Mouse (Mus musculus) hindbrain, embryonic 13.5 days (tissue): Measurements from ENCODE around the gene Tm6sf1. TPM values are rescaled to one million over a fixed set of nuclear protein-coding genes. Genes with fewer than 3 reads are reported as not detected.

Experiments used
- ATAC-seq: fragments of 200-750 bp; cut with Nextera tagmentation; 2 replicates; pipeline ENCODE4 v1.8.0; 2017; ENCODE audit warnings: moderate TSS enrichment; ENCODE audit not compliant: low FRiP score
- H3K27ac ChIP-seq: fragments of 300-500 bp; sonication (generic); 2 replicates; pipeline ENCODE4 v1.5.1; 2015; ENCODE audit warnings: inconsistent platforms, mild to moderate bottlenecking, moderate library complexity
- H3K27me3 ChIP-seq: fragments of 300-500 bp; sonication (generic); 2 replicates; pipeline ENCODE4 v1.6.1; 2015; ENCODE audit warnings: mild to moderate bottlenecking, inconsistent platforms
- H3K36me3 ChIP-seq: fragments of 300-500 bp; sonication (generic); 2 replicates; pipeline ENCODE4 v1.6.1; 2015; ENCODE audit warnings: mild to moderate bottlenecking, inconsistent platforms
- H3K4me1 ChIP-seq: fragments of 300-500 bp; sonication (generic); replicated peaks from 2 replicates; pipeline ENCODE4 v1.6.1; 2015; ENCODE audit warnings: inconsistent platforms
- H3K4me2 ChIP-seq: fragments of 300-500 bp; sonication (generic); 2 replicates; pipeline ENCODE4 v1.6.1; 2015; ENCODE audit warnings: inconsistent platforms, mild to moderate bottlenecking, moderate library complexity
- H3K4me3 ChIP-seq: fragments of 300-500 bp; sonication (generic); 2 replicates; pipeline ENCODE4 v1.5.1; 2015; ENCODE audit warnings: mild to moderate bottlenecking, inconsistent platforms
- H3K9ac ChIP-seq: fragments of 300-500 bp; sonication (generic); 2 replicates; pipeline ENCODE4 v1.6.1; 2015; ENCODE audit warnings: mild to moderate bottlenecking, inconsistent platforms
- H3K9me3 ChIP-seq: fragments of 300-500 bp; sonication (generic); 2 replicates; pipeline ENCODE4 v1.6.1; 2016; ENCODE audit warnings: inconsistent platforms
- WGBS: fragments of 180-500 bp; shearing (Covaris S2); methylation state at CpG from one replicate; pipeline ENCODE4 v1.1.7; 2015; 5-methylcytosine and 5-hydroxymethylcytosine counted together
- polyA plus RNA-seq: library from polyadenylated mRNA; unstranded; fragments of >200 nt; fragmentation: Nextera tagmentation; extraction: Ambion mirVana; gene quantifications from 2 replicates; pipeline ENCODE4 v1.2.1, GENCODE M21; 2015

Gene Tm6sf1
- polyA plus RNA-seq, 1 experiment from 2014 or later: 11.2 TPM

GRCm38 (mm10) chr7:81868158-81868557 is 9.4 kb downstream of the Tm6sf1 start:
- H3K27ac ChIP-seq: 0 out of 2 replicates have a peak overlapping the region, but pooled peaks have one; percentile 25
- H3K4me3 ChIP-seq: no peak overlapping the region
- H3K4me1 ChIP-seq: peaks cover 3% of the 10 kb centered on the region; the same call in 1 of the 2 replicates
- H3K9me3 ChIP-seq: no peaks in the 10 kb centered on the region
- no peaks in the 10 kb centered on the region for H3K36me3 ChIP-seq
- peak; percentile 75 for ATAC-seq
- no peak overlapping the region for H3K9ac ChIP-seq
- H3K27me3 ChIP-seq: no peaks in the 10 kb centered on the region
- 24% methylated on average over 6 of the region's 6 CpGs for WGBS
- H3K4me2 ChIP-seq: no peak overlapping the region

DNA sequence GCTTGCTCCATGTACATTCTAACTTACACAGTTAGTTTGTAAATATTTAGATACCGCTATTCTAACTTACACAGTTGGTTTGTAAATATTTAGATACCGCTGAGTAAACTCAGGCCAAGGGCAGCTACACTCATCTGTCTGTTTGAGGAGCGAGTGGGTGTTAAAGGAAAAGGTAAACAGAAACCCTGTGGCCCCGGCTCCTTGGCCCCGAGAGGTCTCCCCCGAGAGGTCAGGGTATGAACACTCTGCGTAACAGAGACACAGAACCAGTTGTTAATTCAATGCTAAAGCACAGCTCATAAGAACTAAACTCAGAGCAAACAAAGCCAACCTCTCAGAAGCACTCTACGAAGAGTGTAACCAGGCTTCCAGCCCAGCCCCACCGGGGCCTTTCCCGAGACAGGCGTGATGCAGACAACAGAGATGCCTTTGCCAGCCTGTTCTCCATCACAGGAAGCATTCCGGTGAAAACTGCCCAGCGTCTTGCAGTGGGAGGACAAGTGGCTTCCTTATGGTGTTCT is 13.8 kb downstream of the Tm6sf1 start:
- no peaks in the 10 kb centered on the region for H3K36me3 ChIP-seq
- H3K4me3 ChIP-seq: no peak overlapping the region
- H3K4me1 ChIP-seq: peaks cover 12% of the 10 kb centered on the region
- no peaks in the 10 kb centered on the region for H3K9me3 ChIP-seq
- H3K4me2 ChIP-seq: no peak overlapping the region
- no peak overlapping the region for H3K27ac ChIP-seq
- no peak for ATAC-seq
- no peak overlapping the region for H3K9ac ChIP-seq
- H3K27me3 ChIP-seq: no peaks in the 10 kb centered on the region
- WGBS: 82% methylated on average over 13 of the region's 13 CpGs

GRCm38 (mm10) chr7:81873807-81874206 is 15.0 kb downstream of the Tm6sf1 start:
- Histone ChIP-seq H3K4me1 (peaks cover 9% of the 10 kb centered on the region; the same call in 1 of the 2 replicates), H3K4me2 (no peak overlapping the region), H3K36me3 (peaks cover 6% of the 10 kb centered on the region; the same call in 1 of the 2 replicates), H3K27me3 (no peaks in the 10 kb centered on the region), H3K27ac (no peak overlapping the region), H3K9ac (no peak overlapping the region), H3K4me3 (no peak overlapping the region), H3K9me3 (no peaks in the 10 kb centered on the region)
- 64% methylated on average over 1 of the region's 1 CpGs for WGBS
- no peak for ATAC-seq

GRCm38 (mm10) chr7:81874636-81875035 is 15.8 kb downstream of the Tm6sf1 start:
- 65% methylated on average over 6 of the region's 6 CpGs for WGBS

DNA sequence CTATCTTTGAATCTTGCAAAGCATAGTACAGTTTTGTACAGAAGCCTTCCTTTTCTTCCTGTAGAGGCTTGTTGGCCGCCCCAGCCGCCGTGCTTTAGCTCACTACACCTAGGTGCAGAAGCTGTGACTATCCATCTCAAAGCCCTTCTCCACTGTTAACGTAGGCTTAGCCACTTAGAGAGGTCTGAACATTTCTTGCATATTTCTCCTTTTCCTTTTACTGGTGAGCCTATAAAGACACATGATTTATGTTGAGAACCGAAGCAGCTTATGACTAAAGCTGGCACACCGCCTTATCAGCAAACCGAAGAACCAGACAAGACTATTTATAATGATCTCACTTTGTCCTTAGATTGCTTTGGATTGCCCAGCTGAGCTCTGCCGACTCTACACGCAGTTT is 16.6 kb downstream of the Tm6sf1 start:
- Histone ChIP-seq H3K9ac (no peak overlapping the region), H3K9me3 (no peaks in the 10 kb centered on the region), H3K4me3 (no peak overlapping the region), H3K27me3 (no peaks in the 10 kb centered on the region), H3K36me3 (peaks cover 6% of the 10 kb centered on the region; the same call in 1 of the 2 replicates), H3K4me1 (peaks cover 9% of the 10 kb centered on the region; the same call in 1 of the 2 replicates), H3K27ac (peak overlapping the region; percentile 41; the same call in 1 of the 2 replicates), H3K4me2 (no peak overlapping the region)
- no peak; the same call in 1 of the 2 replicates for ATAC-seq
- WGBS: 83% methylated on average over 9 of the region's 9 CpGs

More at GRCm38 (mm10) chr7:81874636-81875035, 15.8 kb downstream of the Tm6sf1 start:
- no peak overlapping the region for H3K27ac ChIP-seq
- H3K4me3 ChIP-seq: no peak overlapping the region
- no peak overlapping the region for H3K9ac ChIP-seq
- no peaks in the 10 kb centered on the region for H3K9me3 ChIP-seq
- no peak overlapping the region for H3K4me2 ChIP-seq
- no peak for ATAC-seq
- H3K36me3 ChIP-seq: peaks cover 6% of the 10 kb centered on the region; the same call in 1 of the 2 replicates
- H3K27me3 ChIP-seq: no peaks in the 10 kb centered on the region
- peaks cover 9% of the 10 kb centered on the region; the same call in 1 of the 2 replicates for H3K4me1 ChIP-seq

DNA sequence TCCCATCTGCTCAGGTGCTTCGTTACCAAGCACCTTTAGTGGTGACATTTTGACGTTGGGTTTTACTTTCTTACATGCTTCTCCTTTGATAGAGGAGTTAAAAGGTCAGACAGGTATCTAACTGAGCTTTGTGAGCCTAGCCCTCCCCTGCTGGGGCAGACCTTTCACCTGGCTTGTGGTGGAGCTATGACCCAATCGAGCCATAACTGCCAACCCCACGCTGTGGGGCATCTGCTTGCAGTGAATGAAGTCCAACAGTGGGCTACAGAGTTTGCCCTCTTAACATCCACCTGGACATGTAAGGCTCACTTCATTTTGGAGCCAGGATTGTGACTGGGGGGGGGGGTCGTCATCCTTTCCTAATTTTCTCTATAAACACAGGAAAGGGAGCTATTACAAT is 21.5 kb downstream of the Tm6sf1 start:
- Histone ChIP-seq H3K36me3 (peaks cover 9% of the 10 kb centered on the region), H3K4me2 (no peak overlapping the region), H3K27ac (no peak overlapping the region), H3K27me3 (no peaks in the 10 kb centered on the region), H3K4me1 (peaks cover 8% of the 10 kb centered on the region; the same call in 1 of the 2 replicates), H3K9me3 (no peaks in the 10 kb centered on the region), H3K9ac (no peak overlapping the region), H3K4me3 (no peak overlapping the region)
- WGBS: 87% methylated on average over 5 of the region's 5 CpGs
- ATAC-seq: no peak

- Histone ChIP-seq H3K9ac (no peak overlapping the region), H3K4me2 (no peak overlapping the region), H3K36me3 (peaks cover 13% of the 10 kb centered on the region), H3K4me1 (peaks cover 5% of the 10 kb centered on the region; the same call in 1 of the 2 replicates), H3K4me3 (no peak overlapping the region), H3K27ac (no peak overlapping the region), H3K9me3 (no peaks in the 10 kb centered on the region), H3K27me3 (no peaks in the 10 kb centered on the region)
- 89% methylated on average over 4 of the region's 4 CpGs for WGBS
- no peak for ATAC-seq
These were observed 22.0 kb downstream of the Tm6sf1 start for GRCm38 (mm10) chr7:81880797-81881196.

- Histone ChIP-seq H3K4me2 (no peak overlapping the region), H3K27me3 (no peaks in the 10 kb centered on the region), H3K4me3 (no peak overlapping the region), H3K4me1 (peaks cover under 1% of the 10 kb centered on the region; the same call in 1 of the 2 replicates), H3K27ac (no peak overlapping the region), H3K36me3 (peaks cover 18% of the 10 kb centered on the region), H3K9me3 (no peaks in the 10 kb centered on the region), H3K9ac (no peak overlapping the region)
- ATAC-seq: no peak
- WGBS: 80% methylated on average over 3 of the region's 3 CpGs
These were observed 22.8 kb downstream of the Tm6sf1 start for GRCm38 (mm10) chr7:81881600-81881999.

DNA sequence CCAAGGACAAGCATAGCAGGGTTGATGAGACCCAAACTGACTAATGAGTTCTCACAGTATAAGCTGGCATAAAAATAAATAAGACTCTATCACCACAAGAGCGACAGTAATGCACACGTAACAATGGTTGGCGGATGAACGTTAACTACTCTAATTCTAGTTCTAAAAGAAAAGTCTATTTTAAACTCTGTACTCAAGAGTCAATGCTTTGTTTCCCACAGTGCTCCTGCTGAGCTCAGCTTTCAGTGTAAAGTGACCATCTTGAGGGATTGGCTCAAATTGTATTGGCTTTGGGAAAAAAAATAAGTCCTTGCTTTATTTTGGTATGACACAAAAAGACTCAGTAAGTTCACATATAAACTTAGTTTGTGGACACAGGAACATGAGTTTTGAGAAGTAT is 26.3 kb downstream of the Tm6sf1 start:
- no peak for ATAC-seq
- no peak overlapping the region for H3K9ac ChIP-seq
- H3K36me3 ChIP-seq: peaks cover 12% of the 10 kb centered on the region
- no peak overlapping the region for H3K4me2 ChIP-seq
- no peaks in the 10 kb centered on the region for H3K9me3 ChIP-seq
- no peak overlapping the region for H3K27ac ChIP-seq
- no peaks in the 10 kb centered on the region for H3K4me1 ChIP-seq
- no peaks in the 10 kb centered on the region for H3K27me3 ChIP-seq
- H3K4me3 ChIP-seq: no peak overlapping the region
- WGBS: 59% methylated on average over 4 of the region's 4 CpGs

GRCm38 (mm10) chr7:81899361-81899760 is 40.6 kb downstream of the Tm6sf1 start:
- WGBS: 88% methylated on average over 11 of the region's 11 CpGs
- peaks cover 18% of the 10 kb centered on the region for H3K36me3 ChIP-seq
- H3K27ac ChIP-seq: no peak overlapping the region
- ATAC-seq: no peak
- peaks cover 4% of the 10 kb centered on the region; the same call in 1 of the 2 replicates for H3K4me1 ChIP-seq
- no peak overlapping the region for H3K9ac ChIP-seq
- no peaks in the 10 kb centered on the region for H3K9me3 ChIP-seq
- no peak overlapping the region for H3K4me3 ChIP-seq
- no peak overlapping the region for H3K4me2 ChIP-seq
- H3K27me3 ChIP-seq: no peaks in the 10 kb centered on the region

DNA sequence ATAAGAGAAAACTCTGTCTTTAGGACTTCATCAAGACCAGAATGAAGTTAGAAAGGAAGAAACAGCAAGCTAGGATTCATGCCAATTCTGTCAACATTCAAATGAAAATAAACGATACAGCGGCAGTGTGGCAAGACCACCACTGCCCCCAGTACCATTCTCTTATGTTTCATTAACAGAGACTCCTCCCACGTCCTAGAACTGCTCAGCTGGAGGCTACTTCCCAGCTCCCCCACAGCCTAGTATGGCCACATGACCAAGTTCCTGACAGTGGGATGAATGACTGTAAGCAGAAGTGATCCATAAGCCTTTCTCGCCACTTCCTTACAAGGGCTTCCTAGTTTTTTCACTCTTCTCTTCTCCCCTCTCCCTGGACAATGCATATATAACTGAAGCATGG is 45.3 kb downstream of the Tm6sf1 start:
- 55% methylated on average over 4 of the region's 4 CpGs for WGBS
- H3K36me3 ChIP-seq: peaks cover 5% of the 10 kb centered on the region
- ATAC-seq: no peak; the same call in 1 of the 2 replicates

DNA sequence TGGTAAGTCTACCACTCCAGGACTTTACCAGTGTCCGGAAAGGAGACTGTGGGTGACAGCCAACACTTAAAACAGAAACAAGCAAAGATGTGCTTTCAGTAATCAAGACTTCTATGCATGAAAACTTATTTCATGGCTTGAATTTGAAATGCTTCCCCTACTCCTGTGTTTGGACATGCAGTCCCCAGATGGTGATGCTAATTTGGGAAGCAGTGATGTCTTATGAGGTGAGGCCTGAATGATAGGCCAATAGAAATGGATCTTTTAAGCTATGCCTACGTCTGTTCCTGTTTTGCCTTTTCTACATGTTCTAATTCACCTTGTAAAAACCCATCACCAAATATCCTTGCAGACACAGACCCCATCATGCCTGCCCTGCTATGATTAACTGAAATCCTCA is 46.1 kb downstream of the Tm6sf1 start:
- Histone ChIP-seq H3K9me3 (no peaks in the 10 kb centered on the region), H3K4me3 (no peak overlapping the region), H3K9ac (no peak overlapping the region), H3K4me2 (no peak overlapping the region), H3K36me3 (no peaks in the 10 kb centered on the region), H3K4me1 (peaks cover 6% of the 10 kb centered on the region; the same call in 1 of the 2 replicates), H3K27me3 (no peaks in the 10 kb centered on the region), H3K27ac (no peak overlapping the region)
- WGBS: 86% methylated on average over 2 of the region's 2 CpGs
- ATAC-seq: no peak

More for the DNA sequence above, 45.3 kb downstream of the Tm6sf1 start:
- Histone ChIP-seq H3K4me1 (peaks cover 6% of the 10 kb centered on the region; the same call in 1 of the 2 replicates), H3K4me3 (no peak overlapping the region), H3K27me3 (no peaks in the 10 kb centered on the region), H3K4me2 (no peak overlapping the region), H3K9ac (no peak overlapping the region), H3K27ac (no peak overlapping the region), H3K9me3 (no peaks in the 10 kb centered on the region)

DNA sequence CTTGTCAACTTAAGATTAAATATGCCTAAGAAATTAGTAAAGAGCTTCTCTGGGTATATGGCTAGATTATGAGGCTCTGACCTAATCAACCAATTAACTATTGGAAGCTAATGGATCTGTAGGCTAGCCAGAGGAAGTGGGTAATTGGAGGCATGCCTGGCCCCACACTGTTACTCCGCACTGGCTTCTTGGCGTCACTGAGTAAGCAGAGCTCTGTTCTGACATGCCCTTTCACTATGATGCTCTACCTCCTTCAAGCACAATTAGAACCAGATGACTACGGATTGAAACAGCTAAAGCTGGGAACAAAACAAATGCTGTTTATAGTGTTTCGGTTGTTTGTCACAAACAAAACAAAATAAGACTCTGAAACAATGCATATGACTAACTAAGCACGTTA is 59.5 kb downstream of the Tm6sf1 start:
- 80% methylated on average over 5 of the region's 5 CpGs for WGBS

More for the DNA sequence above, 59.5 kb downstream of the Tm6sf1 start:
- H3K9me3 ChIP-seq: no peaks in the 10 kb centered on the region
- H3K4me3 ChIP-seq: no peak overlapping the region
- H3K27ac ChIP-seq: no peak overlapping the region
- no peaks in the 10 kb centered on the region for H3K27me3 ChIP-seq
- no peak overlapping the region for H3K4me2 ChIP-seq
- no peak for ATAC-seq
- no peaks in the 10 kb centered on the region for H3K36me3 ChIP-seq
- no peaks in the 10 kb centered on the region; the same call in none of the 2 replicates for H3K4me1 ChIP-seq
- no peak overlapping the region for H3K9ac ChIP-seq
